Mouse (Mus musculus) hindbrain, embryonic 16.5 days (tissue): ENCODE measurements at regions not wholly inside any gene's neighbourhood (a gene's known extent, or its start where the extent isn't known, plus 50 kb on each side); places are given as distances from the start of the nearest gene placed in this dataset.

ENCODE experiments used
- ATAC-seq: fragments of 200-750 bp; cut with Nextera tagmentation; 2 replicates; pipeline ENCODE4 v1.8.0; 2017; ENCODE audit warnings: moderate TSS enrichment, moderate library complexity
- H3K27ac ChIP-seq: fragments of 300-500 bp; sonication (generic); 2 replicates; pipeline ENCODE4 v1.5.1; 2014; ENCODE audit warnings: low read depth, mild to moderate bottlenecking, control low read depth, low read length, moderate library complexity
- H3K27me3 ChIP-seq: fragments of 300-500 bp; sonication (generic); replicated peaks from 2 replicates; pipeline ENCODE4 v1.6.1; 2014; ENCODE audit warnings: low read length; ENCODE audit not compliant: control insufficient read depth, insufficient read depth
- H3K36me3 ChIP-seq: fragments of 300-500 bp; sonication (generic); 2 replicates; pipeline ENCODE4 v1.6.1; 2014; ENCODE audit warnings: mild to moderate bottlenecking, low read length, moderate library complexity, mixed read lengths; ENCODE audit not compliant: control insufficient read depth, insufficient read depth
- H3K4me1 ChIP-seq: fragments of 300-500 bp; sonication (generic); 2 replicates; pipeline ENCODE4 v1.6.1; 2014; ENCODE audit warnings: low read depth, low read length; ENCODE audit not compliant: control insufficient read depth, insufficient read depth
- H3K4me2 ChIP-seq: fragments of 300-500 bp; sonication (generic); 2 replicates; pipeline ENCODE4 v1.6.1; 2014; ENCODE audit warnings: mild to moderate bottlenecking, low read length, control low read depth, moderate library complexity
- H3K4me3 ChIP-seq: fragments of 300-500 bp; sonication (generic); 2 replicates; pipeline ENCODE4 v1.5.1; 2014; ENCODE audit warnings: mild to moderate bottlenecking, low read length, control low read depth, moderate library complexity
- H3K9ac ChIP-seq: fragments of 300-500 bp; sonication (generic); 2 replicates; pipeline ENCODE4 v1.6.1; 2014; ENCODE audit warnings: low read depth, mild to moderate bottlenecking, control low read depth, low read length, moderate library complexity
- H3K9me3 ChIP-seq: fragments of 300-500 bp; sonication (generic); 2 replicates; pipeline ENCODE4 v1.6.1; 2014; ENCODE audit warnings: mild to moderate bottlenecking, low read length, moderate library complexity; ENCODE audit not compliant: control insufficient read depth
- WGBS: fragments of 180-500 bp; shearing (Covaris S2); extraction: QIAGEN DNeasy Blood & Tissue Kit; methylation state at CpG from one replicate; pipeline ENCODE4 v1.1.7; 2014; 5-methylcytosine and 5-hydroxymethylcytosine counted together

- H3K27ac ChIP-seq = no peak overlapping the region
- H3K9me3 ChIP-seq = no peaks in the 10 kb centered on the region
- H3K4me3 ChIP-seq = no peak overlapping the region
- no peaks in the 10 kb centered on the region for H3K27me3 ChIP-seq
- no peak overlapping the region for H3K4me2 ChIP-seq
- peak; percentile 72; the same call in 1 of the 2 replicates for ATAC-seq
- H3K4me1 ChIP-seq = no peaks in the 10 kb centered on the region
- 24% methylated on average over 2 of the region's 2 CpGs for WGBS
- no peak overlapping the region for H3K9ac ChIP-seq
- H3K36me3 ChIP-seq = no peaks in the 10 kb centered on the region
Measured at GRCm38 (mm10) chr4:97132650-97133049, 50.3 kb downstream of the Gm10192 start.

GRCm38 (mm10) chr4:97127780-97128179 is 55.2 kb downstream of the Gm10192 start:
- ATAC-seq = no peak
- WGBS = 55% methylated on average over 4 of the region's 4 CpGs
- Histone ChIP-seq H3K4me3 (no peak overlapping the region), H3K4me1 (no peaks in the 10 kb centered on the region), H3K27me3 (no peaks in the 10 kb centered on the region), H3K4me2 (no peak overlapping the region), H3K36me3 (no peaks in the 10 kb centered on the region), H3K9ac (no peak overlapping the region), H3K9me3 (no peaks in the 10 kb centered on the region), H3K27ac (no peak overlapping the region)

GRCm38 (mm10) chr4:97123861-97124260 is 59.1 kb downstream of the Gm10192 start:
- H3K4me1 ChIP-seq = no peaks in the 10 kb centered on the region
- H3K27ac ChIP-seq = no peak overlapping the region
- no peaks in the 10 kb centered on the region for H3K9me3 ChIP-seq
- no peak for ATAC-seq
- H3K9ac ChIP-seq = no peak overlapping the region
- H3K36me3 ChIP-seq = no peaks in the 10 kb centered on the region
- no peaks in the 10 kb centered on the region for H3K27me3 ChIP-seq
- H3K4me3 ChIP-seq = no peak overlapping the region
- no peak overlapping the region for H3K4me2 ChIP-seq
- 51% methylated on average over 1 of the region's 1 CpGs for WGBS

GRCm38 (mm10) chr4:97121952-97122351 is 61.0 kb downstream of the Gm10192 start:
- H3K4me1 ChIP-seq = no peaks in the 10 kb centered on the region
- H3K36me3 ChIP-seq = no peaks in the 10 kb centered on the region
- H3K27me3 ChIP-seq = no peaks in the 10 kb centered on the region
- H3K4me2 ChIP-seq = no peak overlapping the region
- WGBS = 91% methylated on average over 2 of the region's 2 CpGs
- no peak overlapping the region for H3K9ac ChIP-seq
- no peaks in the 10 kb centered on the region for H3K9me3 ChIP-seq
- H3K27ac ChIP-seq = no peak overlapping the region
- ATAC-seq = no peak
- no peak overlapping the region for H3K4me3 ChIP-seq

GRCm38 (mm10) chr4:97119459-97119858 is 63.5 kb downstream of the Gm10192 start:
- H3K36me3 ChIP-seq = no peaks in the 10 kb centered on the region
- no peak overlapping the region for H3K4me2 ChIP-seq
- H3K9ac ChIP-seq = no peak overlapping the region
- H3K4me3 ChIP-seq = no peak overlapping the region
- H3K27ac ChIP-seq = no peak overlapping the region
- no peaks in the 10 kb centered on the region for H3K27me3 ChIP-seq
- no peaks in the 10 kb centered on the region for H3K9me3 ChIP-seq
- ATAC-seq = no peak
- 86% methylated on average over 2 of the region's 2 CpGs for WGBS
- H3K4me1 ChIP-seq = no peaks in the 10 kb centered on the region

GRCm38 (mm10) chr4:97117016-97117415 is 66.0 kb downstream of the Gm10192 start:
- Histone ChIP-seq H3K4me2 (no peak overlapping the region), H3K27me3 (no peaks in the 10 kb centered on the region), H3K9me3 (no peaks in the 10 kb centered on the region), H3K4me1 (no peaks in the 10 kb centered on the region), H3K4me3 (no peak overlapping the region), H3K27ac (no peak overlapping the region), H3K9ac (no peak overlapping the region), H3K36me3 (no peaks in the 10 kb centered on the region)
- 68% methylated on average over 1 of the region's 1 CpGs for whole genome bisulfite sequencing
- ATAC-seq = no peak

- Histone ChIP-seq H3K4me3 (no peak overlapping the region), H3K36me3 (no peaks in the 10 kb centered on the region), H3K9me3 (no peaks in the 10 kb centered on the region), H3K27ac (no peak overlapping the region), H3K9ac (no peak overlapping the region), H3K4me2 (no peak overlapping the region), H3K4me1 (no peaks in the 10 kb centered on the region), H3K27me3 (no peaks in the 10 kb centered on the region)
- no peak for ATAC-seq
- WGBS = 71% methylated on average over 1 of the region's 1 CpGs
Measured at GRCm38 (mm10) chr4:97102752-97103052, 80.3 kb downstream of the Gm10192 start.

- Histone ChIP-seq H3K4me3 (no peak overlapping the region), H3K4me1 (no peaks in the 10 kb centered on the region), H3K27ac (no peak overlapping the region), H3K9ac (no peak overlapping the region), H3K9me3 (no peaks in the 10 kb centered on the region), H3K27me3 (no peaks in the 10 kb centered on the region), H3K36me3 (no peaks in the 10 kb centered on the region), H3K4me2 (no peak overlapping the region)
- ATAC-seq = no peak
Measured at GRCm38 (mm10) chr4:97101911-97102751, 80.8 kb downstream of the Gm10192 start.

GRCm38 (mm10) chr4:97099721-97100120 is 83.2 kb downstream of the Gm10192 start:
- no peak for ATAC-seq
- H3K4me3 ChIP-seq = no peak overlapping the region
- H3K36me3 ChIP-seq = no peaks in the 10 kb centered on the region
- H3K4me2 ChIP-seq = no peak overlapping the region
- 77% methylated on average over 3 of the region's 3 CpGs for WGBS
- H3K9me3 ChIP-seq = no peaks in the 10 kb centered on the region
- no peak overlapping the region for H3K27ac ChIP-seq
- H3K9ac ChIP-seq = no peak overlapping the region
- H3K4me1 ChIP-seq = no peaks in the 10 kb centered on the region
- H3K27me3 ChIP-seq = no peaks in the 10 kb centered on the region
